In the genomic region with DNA sequence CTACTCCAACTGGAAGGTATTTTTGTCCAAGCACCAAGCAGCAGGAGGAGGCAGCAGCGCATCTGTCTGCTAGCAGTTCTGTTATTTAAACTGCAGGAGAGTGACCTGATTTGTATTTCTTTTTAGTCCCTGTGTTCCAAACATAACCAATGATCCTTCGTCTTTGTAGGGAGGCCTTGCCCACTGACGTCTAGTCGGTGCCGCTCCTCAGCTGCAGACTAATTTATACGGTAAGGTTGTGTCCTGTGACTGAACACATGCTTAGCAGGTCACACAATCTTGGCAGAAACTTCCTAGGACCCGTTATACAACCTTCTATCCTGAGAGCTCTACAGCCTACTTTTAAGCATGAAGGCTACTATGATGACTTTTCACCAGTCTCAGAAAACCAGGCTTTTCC, we compare ENCODE assay signal across 13 mouse cellular contexts.
"Had no signal": no experiment of that assay in that cellular context is flagged by ENCODE, and none has a peak within 500 bp of the region (broad histone marks: within the 10 kb centered on the region; RNA-seq: fewer than 3 reads in every experiment).

No protein-coding gene starts in this region.

- ATAC-seq: midbrain, embryonic 13.5 days; midbrain, embryonic 15.5 days had no signal

- H3K4me2 ChIP-seq: lung, embryonic 14.5 days; midbrain, embryonic 11.5 days; midbrain, embryonic 13.5 days; midbrain, embryonic 15.5 days; neural tube, embryonic 12.5 days had no signal

- H3K27me3 ChIP-seq: midbrain, embryonic 13.5 days; midbrain, embryonic 15.5 days; neural tube, embryonic 12.5 days had no signal

- H3K4me1 ChIP-seq: midbrain, embryonic 13.5 days; midbrain, embryonic 15.5 days; neural tube, embryonic 12.5 days had no signal

- H3K9me3 ChIP-seq: midbrain, embryonic 13.5 days; midbrain, embryonic 15.5 days; neural tube, embryonic 12.5 days had no signal

- H3K4me3 ChIP-seq: midbrain, embryonic 13.5 days; midbrain, embryonic 15.5 days; neural tube, embryonic 12.5 days had no signal

- H3K36me3 ChIP-seq: midbrain, embryonic 13.5 days; midbrain, embryonic 15.5 days; neural tube, embryonic 12.5 days had no signal

- H3K27ac ChIP-seq: midbrain, embryonic 13.5 days; midbrain, embryonic 15.5 days; neural tube, embryonic 12.5 days had no signal

- H3K9ac ChIP-seq: lung, embryonic 14.5 days; midbrain, embryonic 13.5 days; midbrain, embryonic 15.5 days; neural tube, embryonic 12.5 days had no signal

- DNase-seq: lung, adult 18-20 months; lung, embryonic 14.5 days; lung, postnatal 10 days; lung, postnatal 4 days; right cerebral cortex, postnatal 14 days; spleen, adult 18-20 months; thymus, adult 2 months; thymus, postnatal 25 days; thymus, postnatal 4 days had no signal
